9 mouse cellular contexts compared by ENCODE assay signal in genomic region chr15:98517380-98518355, GRCm38 (mm10). TPM values are rescaled to one million over a fixed set of nuclear protein-coding genes. Genes with fewer than 3 reads are reported as not detected.
DNase-seq lines count a peak whose midpoint lies in the region; TF ChIP-seq lines count a peak whose summit lies in the region.
"Had no signal": no experiment of that assay in that cellular context is flagged by ENCODE, and none has a peak within 500 bp of the region (broad histone marks: within the 10 kb centered on the region; RNA-seq: fewer than 3 reads in every experiment).

No protein-coding gene starts in this region.

- no peaks in the 10 kb centered on the region for H3K9me3 ChIP-seq in MEL (replicated peaks; ENCODE audit: insufficient read depth, low read length)
- H3K9me3 ChIP-seq: limb, embryonic 15.5 days had no signal

- TF ChIP-seq RAD21 in MEL (IDR thresholded peaks at IDR 0.05; ENCODE audit: low read depth, low read length), result peak; percentile 32

- H3K27ac ChIP-seq in layer of hippocampus, adult 2 months, result no peak overlapping the region
- no peak overlapping the region for H3K27ac ChIP-seq in MEL (ENCODE audit: control insufficient read depth, low read depth, low read length)
- H3K27ac ChIP-seq in spleen, adult 2 months (ENCODE audit: insufficient read depth, low read length), result no peak overlapping the region
- H3K27ac ChIP-seq: limb, embryonic 15.5 days had no signal

- TF ChIP-seq EP300 in MEL (IDR thresholded peaks at IDR 0.05; ENCODE audit: low read depth in 1 of 2, low read length in 2 of 2), result peak in 1 of 2 experiments; percentile 43; a peak in 1 of 4 replicates

- no peak overlapping the region for H3K4me3 ChIP-seq in layer of hippocampus, adult 2 months
- no peak overlapping the region for H3K4me3 ChIP-seq in MEL (ENCODE audit: control insufficient read depth in 1 of 2, insufficient read depth in 1 of 2, low read depth in 2 of 2, low read length in 2 of 2)
- no peak overlapping the region for H3K4me3 ChIP-seq in spleen, adult 2 months (ENCODE audit: extremely low read depth, insufficient read depth, insufficient read length)
- H3K4me3 ChIP-seq: limb, embryonic 15.5 days had no signal

- 62% methylated on average over 16 of the region's 16 CpGs for WGBS in spleen, adult 2 months

- peak; percentile 98 for TF ChIP-seq CTCF in layer of hippocampus, adult 2 months (conservative IDR thresholded peaks at IDR 0.05)
- TF ChIP-seq CTCF in MEL (IDR thresholded peaks at IDR 0.05 in 2 of 3, conservative IDR thresholded peaks at IDR 0.05 in 1 of 3; ENCODE audit: control insufficient read depth in 1 of 3, insufficient read depth in 1 of 3, low read depth in 2 of 3, low read length in 3 of 3, poor library complexity in 1 of 3, severe bottlenecking in 1 of 3), result peak; percentile 90 to 99 (median 96)
- peak; percentile 74; the same call in 1 of the 2 replicates for TF ChIP-seq CTCF in spleen, adult 2 months (IDR thresholded peaks at IDR 0.05; ENCODE audit: extremely low read depth, insufficient read depth, insufficient read length, insufficient replicate concordance)

- H3K9ac ChIP-seq in MEL (ENCODE audit: control insufficient read depth, low read depth, low read length, poor library complexity, severe bottlenecking), result no peak overlapping the region
- H3K9ac ChIP-seq: limb, embryonic 15.5 days had no signal

- peaks cover 10 to 27% of the 10 kb centered on the region in 2 experiments for H3K4me1 ChIP-seq in MEL (ENCODE audit: control insufficient read depth in 1 of 2, insufficient read depth in 2 of 2, low read length in 2 of 2)
- H3K4me1 ChIP-seq in spleen, adult 2 months (ENCODE audit: control insufficient read depth, insufficient read depth, insufficient read length), result peaks cover 15% of the 10 kb centered on the region; the same call in 1 of the 2 replicates

- no peaks in the 10 kb centered on the region for H3K27me3 ChIP-seq in MEL (ENCODE audit: control insufficient read depth in 1 of 2, insufficient read depth in 2 of 2, low read length in 2 of 2)
- H3K27me3 ChIP-seq in spleen, adult 2 months (ENCODE audit: control insufficient read depth, insufficient read depth, low read length), result no peaks in the 10 kb centered on the region
- H3K27me3 ChIP-seq: limb, embryonic 15.5 days had no signal

- peaks cover 14 to 17% of the 10 kb centered on the region in 2 experiments for H3K36me3 ChIP-seq in MEL (ENCODE audit: control insufficient read depth in 1 of 2, insufficient read depth in 2 of 2, low read length in 2 of 2)
- peaks cover 25% of the 10 kb centered on the region for H3K36me3 ChIP-seq in spleen, adult 2 months (ENCODE audit: control insufficient read depth, insufficient read depth, low read length)

- peak in 1 of 2 experiments; percentile 61; a peak in 2 of 4 replicates for TF ChIP-seq POLR2A in MEL (IDR thresholded peaks at IDR 0.05; ENCODE audit: control insufficient read depth in 1 of 2, insufficient read depth in 1 of 2, low read depth in 1 of 2, low read length in 2 of 2, poor library complexity in 1 of 2)
- TF ChIP-seq POLR2A in spleen, adult 2 months (IDR thresholded peaks at IDR 0.05; ENCODE audit: low read depth, low read length), result no peak

- H3K79me2 ChIP-seq in MEL (ENCODE audit: control insufficient read depth, insufficient read depth, low read length, poor library complexity), result peaks cover 2% of the 10 kb centered on the region; the same call in 1 of the 2 replicates

- DNase-seq in layer of hippocampus, adult 2 months (ENCODE audit: low spot score in 2 of 2), result peak; percentile 55 to 69
- DNase-seq in layer of hippocampus, adult 9-10 months (ENCODE audit: low spot score), result no peak
- peak; percentile 82 for DNase-seq in MEL (ENCODE audit: low read depth, low spot score)
- peak; percentile 72 for DNase-seq in cerebellum, adult 9-10 months
- peak; percentile 65 for DNase-seq in heart, adult 8-10 months (ENCODE audit: low spot score)
- DNase-seq in kidney, postnatal 25 days, result peak; percentile 53 to 67
- DNase-seq in lung, postnatal 36 days, result peak; percentile 75
- peak in 1 of 2 experiments; percentile 62 for DNase-seq in spleen, adult 2 months (ENCODE audit: low read depth in 1 of 2, low spot score in 2 of 2)

TF ChIP-seq in MEL, 35 proteins besides CTCF, POLR2A, EP300 and RAD21 (continues in another document):
- TF ChIP-seq POLR2AphosphoS5 (IDR thresholded peaks at IDR 0.05; ENCODE audit: borderline replicate concordance, low read depth, low read length) (no peak), ZNF384 (IDR thresholded peaks at IDR 0.05; ENCODE audit: low read depth, low read length) (no peak), ETS1 (IDR thresholded peaks at IDR 0.05; ENCODE audit: low read depth, low read length) (no peak), MYC (IDR thresholded peaks at IDR 0.05; ENCODE audit: low read depth, low read length) (peak; percentile 53; the same call in 1 of the 2 replicates), GATA1 (IDR thresholded peaks at IDR 0.05; ENCODE audit: low read depth, low read length) (no peak), MYB (IDR thresholded peaks at IDR 0.05; ENCODE audit: low read depth, low read length) (peak; percentile 25; the same call in 1 of the 2 replicates), UBTF (IDR thresholded peaks at IDR 0.05; ENCODE audit: borderline replicate concordance, insufficient read depth, low read depth, low read length) (no peak), TBP (IDR thresholded peaks at IDR 0.05; ENCODE audit: low read depth, low read length) (no peak), ZMIZ1 (IDR thresholded peaks at IDR 0.05; ENCODE audit: low read depth, low read length) (peak; percentile 60; the same call in 1 of the 2 replicates), POLR2AphosphoS2 (IDR thresholded peaks at IDR 0.05; ENCODE audit: low read length) (peak; percentile 49), CHD1 (IDR thresholded peaks at IDR 0.05; ENCODE audit: low read depth, low read length) (no peak), MXI1 (IDR thresholded peaks at IDR 0.05; ENCODE audit: low read depth, low read length) (peak; percentile 36; the same call in 1 of the 2 replicates), SMC3 (IDR thresholded peaks at IDR 0.05; ENCODE audit: low read depth, low read length) (peak; percentile 59), GABPA (IDR thresholded peaks at IDR 0.05; ENCODE audit: low read depth, low read length) (no peak), RCOR1 (IDR thresholded peaks at IDR 0.05; ENCODE audit: low read depth, low read length) (0 out of 2 replicates have a peak, but pooled peaks have one; percentile 9), MAZ (IDR thresholded peaks at IDR 0.05; ENCODE audit: low read depth, low read length) (no peak), USF2 (IDR thresholded peaks at IDR 0.05; ENCODE audit: borderline replicate concordance in 1 of 2, insufficient read depth in 1 of 2, low read depth in 1 of 2, low read length in 2 of 2) (no peak), TAL1 (IDR thresholded peaks at IDR 0.05; ENCODE audit: low read length) (no peak), HCFC1 (IDR thresholded peaks at IDR 0.05; ENCODE audit: low read depth, low read length) (no peak), USF1 (IDR thresholded peaks at IDR 0.05; ENCODE audit: low read depth, low read length) (peak; percentile 64; the same call in 1 of the 2 replicates), NRF1 (IDR thresholded peaks at IDR 0.05; ENCODE audit: insufficient read depth, low read depth, low read length, poor library complexity, severe bottlenecking) (no peak), MAFK (IDR thresholded peaks at IDR 0.05; ENCODE audit: borderline replicate concordance, low read depth, low read length) (no peak), JUND (IDR thresholded peaks at IDR 0.05; ENCODE audit: low read depth, low read length) (no peak), KAT2A (conservative IDR thresholded peaks at IDR 0.05; ENCODE audit: low read depth, low read length) (no peak), ELF1 (IDR thresholded peaks at IDR 0.05; ENCODE audit: low read depth, low read length) (no peak), SIN3A (IDR thresholded peaks at IDR 0.05; ENCODE audit: low read length) (no peak), NELFE (IDR thresholded peaks at IDR 0.05; ENCODE audit: low read depth, low read length) (no peak), E2F4 (IDR thresholded peaks at IDR 0.05; ENCODE audit: borderline replicate concordance, low read depth, low read length) (no peak)

RNA-seq across cellular contexts. Expression of gene Kansl2, which starts 16.4 kb away (rescaled TPM):
- total RNA-seq in layer of hippocampus, adult 2 months (2021), result 10 to 100 TPM; 62.2 to 62.5 TPM
- 150 and 157 TPM in 2 replicates for total RNA-seq in MEL (2012; rRNA removed)
- 100 to 1,000 TPM in 1 of 2 experiments, not detected in 1; 170 TPM for polyA plus RNA-seq in MEL (2012; ENCODE audit: insufficient read depth in 1 of 2, insufficient read length in 2 of 2, low read depth in 1 of 2, low replicate concordance in 2 of 2, missing spikeins in 1 of 2)
- 10 to 100 TPM; 77.7 to 87.7 (median 81.1) TPM for total RNA-seq in heart, adult 8-10 months (2022)
- polyA plus RNA-seq in spleen, adult 2 months (2012; rRNA removed), result 26.6 and 28.9 TPM in 2 replicates

RNA-seq across cellular contexts. Expression of gene Olfr279, which starts 25.5 kb away (rescaled TPM):
- not detected for total RNA-seq in layer of hippocampus, adult 2 months (2021)
- under 0.01 TPM in 1 of 2 replicates, not detected in the other for total RNA-seq in MEL (2012; rRNA removed)
- 10 to 100 TPM in 1 of 2 experiments, under 1 TPM in 1; 0.03 to 81.4 TPM for polyA plus RNA-seq in MEL (2012; ENCODE audit: insufficient read depth in 1 of 2, insufficient read length in 2 of 2, low read depth in 1 of 2, low replicate concordance in 2 of 2, missing spikeins in 1 of 2)
- total RNA-seq in heart, adult 8-10 months (2022), result not detected
- not detected in 2 replicates for polyA plus RNA-seq in spleen, adult 2 months (2012; rRNA removed)
- polyA plus RNA-seq: limb, embryonic 15.5 days had no signal

RNA-seq across cellular contexts. Expression of gene Lalba, which starts 35.1 kb away (rescaled TPM):
- total RNA-seq in layer of hippocampus, adult 2 months (2021), result not detected
- not detected in 2 replicates for total RNA-seq in MEL (2012; rRNA removed)
- polyA plus RNA-seq in MEL (2012; ENCODE audit: insufficient read depth in 1 of 2, insufficient read length in 2 of 2, low read depth in 1 of 2, low replicate concordance in 2 of 2, missing spikeins in 1 of 2), result not detected
- not detected for total RNA-seq in heart, adult 8-10 months (2022)
- polyA plus RNA-seq in spleen, adult 2 months (2012; rRNA removed), result not detected in 2 replicates

RNA-seq across cellular contexts. Expression of gene OR5BS1P, which starts 48.0 kb away (rescaled TPM):
- not detected for total RNA-seq in layer of hippocampus, adult 2 months (2021)
- total RNA-seq in MEL (2012; rRNA removed), result 0.04 TPM in 1 of 2 replicates, not detected in the other
- not detected for polyA plus RNA-seq in MEL (2012; ENCODE audit: insufficient read depth in 1 of 2, insufficient read length in 2 of 2, low read depth in 1 of 2, low replicate concordance in 2 of 2, missing spikeins in 1 of 2)
- not detected for total RNA-seq in heart, adult 8-10 months (2022)
- not detected in 2 replicates for polyA plus RNA-seq in spleen, adult 2 months (2012; rRNA removed)
- polyA plus RNA-seq: limb, embryonic 15.5 days had no signal

RNA-seq across cellular contexts. Expression of gene Ccnt1, which starts 53.1 kb away (rescaled TPM):
- total RNA-seq in layer of hippocampus, adult 2 months (2021), result 10 to 100 TPM; 43.8 to 48.3 TPM
- 40.5 and 44.0 TPM in 2 replicates for total RNA-seq in MEL (2012; rRNA removed)
- polyA plus RNA-seq in MEL (2012; ENCODE audit: insufficient read depth in 1 of 2, insufficient read length in 2 of 2, low read depth in 1 of 2, low replicate concordance in 2 of 2, missing spikeins in 1 of 2), result 10 to 100 TPM; 19.5 to 63.2 TPM
- 10 to 100 TPM; 26.7 to 34.8 (median 30.0) TPM for total RNA-seq in heart, adult 8-10 months (2022)
- polyA plus RNA-seq in spleen, adult 2 months (2012; rRNA removed), result 9.4 and 9.5 TPM in 2 replicates
